13 mouse cellular contexts compared by ENCODE assay signal in the genomic region with DNA sequence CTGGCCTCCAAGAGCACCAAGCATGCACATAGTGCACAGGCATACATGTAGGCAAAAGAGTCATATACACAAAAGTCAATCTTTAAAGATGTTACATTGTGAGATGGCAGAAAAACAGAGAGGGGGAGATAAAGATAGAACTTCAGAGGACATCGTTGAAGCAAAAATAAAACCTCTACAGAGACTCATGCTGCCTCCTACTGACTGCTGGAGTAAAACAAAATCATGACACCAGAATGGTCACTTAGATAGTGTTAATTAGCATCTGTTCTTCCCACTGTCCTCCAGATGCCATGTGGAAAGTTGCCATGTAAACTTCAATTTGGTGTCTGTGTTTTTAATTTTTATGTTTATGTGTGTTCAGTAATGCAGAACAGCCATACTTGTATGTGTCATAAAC. TPM values are rescaled to one million over a fixed set of nuclear protein-coding genes. Genes with fewer than 3 reads are reported as not detected.
DNase-seq lines count a peak whose midpoint lies in the region; ATAC-seq and TF ChIP-seq lines count a peak whose summit lies in the region.
"Had no signal": no experiment of that assay in that cellular context is flagged by ENCODE, and none has a peak within 500 bp of the region (broad histone marks: within the 10 kb centered on the region; RNA-seq: fewer than 3 reads in every experiment).

No protein-coding gene starts in this region.

- H3K27me3 ChIP-seq in kidney, postnatal 0 days (ENCODE audit: insufficient read depth, low read length): no peaks in the 10 kb centered on the region
- H3K27me3 ChIP-seq in neural tube, embryonic 14.5 days (ENCODE audit: control insufficient read depth, insufficient read depth, low read length): no peaks in the 10 kb centered on the region
- no peaks in the 10 kb centered on the region for H3K27me3 ChIP-seq in stomach, postnatal 0 days (ENCODE audit: control insufficient read depth, insufficient read depth, low read length)
- H3K27me3 ChIP-seq: heart, embryonic 15.5 days; neural tube, embryonic 13.5 days had no signal

- no peaks in the 10 kb centered on the region for H3K9me3 ChIP-seq in kidney, postnatal 0 days (replicated peaks; ENCODE audit: low read length)
- H3K9me3 ChIP-seq in neural tube, embryonic 14.5 days (ENCODE audit: control insufficient read depth, low read length): no peaks in the 10 kb centered on the region
- no peaks in the 10 kb centered on the region for H3K9me3 ChIP-seq in stomach, postnatal 0 days (ENCODE audit: control insufficient read depth, low read length)
- H3K9me3 ChIP-seq: heart, embryonic 15.5 days; hindbrain, embryonic 10.5 days; neural tube, embryonic 13.5 days had no signal

- no peaks in the 10 kb centered on the region for H3K36me3 ChIP-seq in kidney, postnatal 0 days (ENCODE audit: insufficient read depth, low read length)
- H3K36me3 ChIP-seq in neural tube, embryonic 14.5 days (ENCODE audit: control insufficient read depth, insufficient read depth, low read length): no peaks in the 10 kb centered on the region
- no peaks in the 10 kb centered on the region for H3K36me3 ChIP-seq in stomach, postnatal 0 days (ENCODE audit: control insufficient read depth, insufficient read depth, low read length)
- H3K36me3 ChIP-seq: G1E; heart, embryonic 15.5 days; hindbrain, embryonic 10.5 days; neural tube, embryonic 13.5 days had no signal

- TF ChIP-seq CTCF in kidney, postnatal 0 days (IDR thresholded peaks at IDR 0.05; ENCODE audit: low read depth): peak; percentile 44; the same call in 1 of the 2 replicates
- TF ChIP-seq CTCF in stomach, postnatal 0 days (IDR thresholded peaks at IDR 0.05; ENCODE audit: low read depth): peak; percentile 51

- 33% methylated on average over 1 of the region's 1 CpGs for WGBS in kidney, postnatal 0 days
- WGBS in neural tube, embryonic 14.5 days: 56% methylated on average over 1 of the region's 1 CpGs
- 33% methylated on average over 1 of the region's 1 CpGs for WGBS in stomach, postnatal 0 days

- no peak for DNase-seq in frontal cortex, postnatal 14 days (ENCODE audit: low spot score in 2 of 2)
- no peak for DNase-seq in kidney, postnatal 0 days (ENCODE audit: low spot score)
- DNase-seq in kidney, adult 8-10 months: no peak
- DNase-seq in neural tube, embryonic 10.5 days (ENCODE audit: extremely low spot score, low spot score): no peak
- DNase-seq in stomach, postnatal 0 days (ENCODE audit: low spot score): no peak
- DNase-seq in spleen, postnatal 10 days (ENCODE audit: low spot score in 2 of 2): no peak

- H3K4me2 ChIP-seq in kidney, postnatal 0 days (ENCODE audit: low read length): no peak overlapping the region
- no peak overlapping the region for H3K4me2 ChIP-seq in neural tube, embryonic 14.5 days (ENCODE audit: low read depth, low read length)
- no peak overlapping the region for H3K4me2 ChIP-seq in stomach, postnatal 0 days (replicated peaks; ENCODE audit: low read depth)
- H3K4me2 ChIP-seq: heart, embryonic 15.5 days; neural tube, embryonic 13.5 days had no signal

- ATAC-seq in frontal cortex, adult (ENCODE audit: low TSS enrichment): peak; percentile 83
- ATAC-seq in kidney, postnatal 0 days (replicated peaks; ENCODE audit: low FRiP score, low read depth): no peak
- 0 out of 2 replicates have a peak, but pooled peaks have one; percentile 1 for ATAC-seq in neural tube, embryonic 14.5 days (ENCODE audit: low read depth)
- no peak for ATAC-seq in stomach, postnatal 0 days (ENCODE audit: low FRiP score, low TSS enrichment)
- ATAC-seq: inflammation-experienced regulatory T-cells, adult 6 months had no signal

- no peak overlapping the region for H3K27ac ChIP-seq in kidney, postnatal 0 days
- H3K27ac ChIP-seq in neural tube, embryonic 14.5 days (ENCODE audit: low read depth, low read length): no peak overlapping the region
- H3K27ac ChIP-seq in stomach, postnatal 0 days (replicated peaks): no peak overlapping the region
- H3K27ac ChIP-seq: heart, embryonic 15.5 days; hindbrain, embryonic 10.5 days; neural tube, embryonic 13.5 days had no signal

- no peak for TF ChIP-seq EP300 in stomach, postnatal 0 days (optimal IDR thresholded peaks at IDR 0.05)

- no peak overlapping the region for H3K9ac ChIP-seq in kidney, postnatal 0 days (ENCODE audit: low read depth, low read length)
- no peak overlapping the region for H3K9ac ChIP-seq in neural tube, embryonic 14.5 days (replicated peaks; ENCODE audit: low read depth, low read length)
- H3K9ac ChIP-seq in stomach, postnatal 0 days (ENCODE audit: low read length): no peak overlapping the region
- H3K9ac ChIP-seq: heart, embryonic 15.5 days; neural tube, embryonic 13.5 days had no signal

- no peaks in the 10 kb centered on the region for H3K4me1 ChIP-seq in kidney, postnatal 0 days (replicated peaks; ENCODE audit: insufficient read depth, low read length)
- H3K4me1 ChIP-seq in neural tube, embryonic 14.5 days (ENCODE audit: control insufficient read depth, insufficient read depth, low read length): no peaks in the 10 kb centered on the region
- no peaks in the 10 kb centered on the region for H3K4me1 ChIP-seq in stomach, postnatal 0 days (replicated peaks; ENCODE audit: control insufficient read depth, insufficient read depth)
- H3K4me1 ChIP-seq: hindbrain, embryonic 10.5 days; neural tube, embryonic 13.5 days had no signal

- no peak overlapping the region for H3K4me3 ChIP-seq in kidney, postnatal 0 days (replicated peaks; ENCODE audit: low read depth, low read length)
- H3K4me3 ChIP-seq in neural tube, embryonic 14.5 days (ENCODE audit: low read depth, low read length): no peak overlapping the region
- no peak overlapping the region for H3K4me3 ChIP-seq in stomach, postnatal 0 days (ENCODE audit: low read depth, low read length)
- H3K4me3 ChIP-seq: heart, embryonic 15.5 days; hindbrain, embryonic 10.5 days; neural tube, embryonic 13.5 days had no signal

RNA-seq across cellular contexts. Expression of gene Tm4sf4, which starts 22.8 kb away (rescaled TPM):
- 0.79 and 0.93 TPM in 2 replicates for polyA plus RNA-seq in kidney, postnatal 0 days (2015; fragmentation: Nextera tagmentation; extraction: Ambion mirVana)
- 1.5 and 1.6 TPM in 2 replicates for polyA plus RNA-seq in neural tube, embryonic 14.5 days (2014; fragmentation: Nextera tagmentation; extraction: Ambion mirVana)
- polyA plus RNA-seq in stomach, postnatal 0 days (2015; fragmentation: Nextera tagmentation; extraction: Ambion mirVana): 12.9 and 13.2 TPM in 2 replicates
- polyA plus RNA-seq: G1E; inflammation-experienced regulatory T-cells, adult 6 months had no signal

Comparison
In these comparisons a context has a peak if more than half of its experiments do, and no peak if none do; other contexts are left out.
1. ATAC-seq: peak in frontal cortex, adult (single experiment) and neural tube, embryonic 14.5 days (single experiment); none in kidney, postnatal 0 days (single experiment) and stomach, postnatal 0 days (single experiment).